Mouse (Mus musculus) gastrocnemius, postnatal 36 days (tissue): ENCODE measurements around the gene Helz. TPM values are rescaled to one million over a fixed set of nuclear protein-coding genes. Genes with fewer than 3 reads are reported as not detected.

ENCODE experiments used
- DNase-seq, 2 experiments: peaks; one replicate each; pipeline ENCODE4 v3.0.0; 2022
- intact Hi-C: fragments of 180-260 bp; cut with DNase I; formaldehyde crosslinking; loops from one replicate; pipeline ENCODE4 v1.15.1; 2025
- total RNA-seq, 2 experiments: library from RNA; stranded (reverse); gene quantifications; 2 replicates each; pipeline ENCODE4 v1.2.3; 2021

Gene Helz
- total RNA-seq, 2 experiments from 2014 or later, result 13.9 to 14.2 TPM

GRCm38 (mm10) chr11:107657117-107657516 is 109.4 kb downstream of the Helz start:
- DNase-seq, result no peak
- intact Hi-C loops, result no loop called here

- intact Hi-C loops, result no loop called here
- no peak for DNase-seq
Measured at GRCm38 (mm10) chr11:107660452-107660851, 112.7 kb downstream of the Helz start.

- intact Hi-C loops, result no loop called here
- no peak for DNase-seq
Measured at GRCm38 (mm10) chr11:107662666-107663065, 114.9 kb downstream of the Helz start.

- DNase-seq, result no peak
- intact Hi-C loops, result no loop called here
Measured at GRCm38 (mm10) chr11:107667542-107667941, 119.8 kb downstream of the Helz start.

GRCm38 (mm10) chr11:107668223-107668622 is 120.5 kb downstream of the Helz start:
- DNase-seq, result no peak
- intact Hi-C loops, result no loop called here

GRCm38 (mm10) chr11:107668977-107669376 is 121.2 kb downstream of the Helz start:
- intact Hi-C loops, result no loop called here
- no peak for DNase-seq

GRCm38 (mm10) chr11:107674006-107674405 is 126.3 kb downstream of the Helz start:
- intact Hi-C loops, result no loop called here
- DNase-seq, result no peak

- intact Hi-C loops, result no loop called here
- no peak for DNase-seq
Measured at GRCm38 (mm10) chr11:107674601-107675000, 126.9 kb downstream of the Helz start.

GRCm38 (mm10) chr11:107675246-107675645 is 127.5 kb downstream of the Helz start:
- DNase-seq, result no peak
- intact Hi-C loops, result no loop called here

GRCm38 (mm10) chr11:107676207-107676940 is 128.6 kb downstream of the Helz start:
- DNase-seq, result no peak
- intact Hi-C loops, result no loop called here

- DNase-seq, result no peak
- intact Hi-C loops, result no loop called here
Measured at GRCm38 (mm10) chr11:107682694-107683355, 135.1 kb downstream of the Helz start.

- no peak for DNase-seq
- intact Hi-C loops, result no loop called here
Measured at GRCm38 (mm10) chr11:107683544-107684465, 136.1 kb downstream of the Helz start.

GRCm38 (mm10) chr11:107686290-107686689 is 138.6 kb downstream of the Helz start:
- intact Hi-C loops, result no loop called here
- no peak for DNase-seq

GRCm38 (mm10) chr11:107688480-107688879 is 140.8 kb downstream of the Helz start:
- no peak for DNase-seq
- intact Hi-C loops, result no loop called here

- DNase-seq, result no peak
- intact Hi-C loops, result no loop called here
Measured at GRCm38 (mm10) chr11:107691569-107691968, 143.8 kb downstream of the Helz start.

GRCm38 (mm10) chr11:107693338-107693737 is 145.6 kb downstream of the Helz start:
- DNase-seq, result no peak
- intact Hi-C loops, result no loop called here

- DNase-seq, result no peak
- intact Hi-C loops, result no loop called here
Measured at GRCm38 (mm10) chr11:107699967-107700366, 152.2 kb downstream of the Helz start.

GRCm38 (mm10) chr11:107703272-107704134 is 155.8 kb downstream of the Helz start:
- DNase-seq, result no peak

GRCm38 (mm10) chr11:107705060-107705459 is 157.3 kb downstream of the Helz start:
- no peak for DNase-seq
- intact Hi-C loops, result no loop called here

More at GRCm38 (mm10) chr11:107703272-107704134, 155.8 kb downstream of the Helz start:
- intact Hi-C loops, result no loop called here

GRCm38 (mm10) chr11:107705476-107706074 is 157.8 kb downstream of the Helz start:
- intact Hi-C loops, result no loop called here
- no peak for DNase-seq
